Mouse (Mus musculus) left cerebral cortex, adult 18-20 months (tissue): ENCODE measurements around the gene Efna4. TPM values are rescaled to one million over a fixed set of nuclear protein-coding genes. Genes with fewer than 3 reads are reported as not detected.

ENCODE experiments used
- DNase-seq, 2 experiments: peaks; one replicate each; pipeline ENCODE4 v3.0.0; 2021 to 2022; ENCODE audit warnings: low spot score in 2 of 2, mixed read lengths in 1 of 2
- total RNA-seq, 2 experiments: library from RNA; stranded (reverse); gene quantifications; 2 replicates each; pipeline ENCODE4 v1.2.3; 2021

Efna4 gene
- total RNA-seq, 2 experiments from 2014 or later, result 0.28 TPM; not detected in 1

DNA sequence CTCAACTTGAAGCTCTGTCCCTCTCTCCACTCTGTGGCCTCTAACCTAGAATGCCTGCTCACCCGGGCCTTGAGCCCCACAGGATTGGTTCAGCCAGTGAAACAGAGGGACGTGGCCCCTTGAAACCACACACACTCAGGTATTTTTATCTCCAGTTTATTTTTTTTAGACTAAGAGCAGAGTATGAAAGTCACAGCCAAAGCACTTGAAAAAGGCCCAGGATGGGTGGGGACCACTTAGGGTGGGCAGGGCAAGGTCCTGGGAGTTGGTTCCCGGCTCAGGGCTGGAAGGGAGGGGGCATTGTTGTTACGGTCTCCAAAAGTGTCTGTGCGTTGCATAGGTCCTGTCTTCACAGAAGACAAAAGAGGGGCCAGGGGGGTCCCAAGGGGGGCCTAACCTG lies 23.5 kb downstream of the Efna4 start:
- DNase-seq, result no peak

GRCm38 (mm10) chr3:89308089-89308488 lies 29.7 kb downstream of the Efna4 start:
- peak; percentile 50 to 59 for DNase-seq

GRCm38 (mm10) chr3:89305551-89306325 lies 32.1 kb downstream of the Efna4 start:
- no peak for DNase-seq

DNA sequence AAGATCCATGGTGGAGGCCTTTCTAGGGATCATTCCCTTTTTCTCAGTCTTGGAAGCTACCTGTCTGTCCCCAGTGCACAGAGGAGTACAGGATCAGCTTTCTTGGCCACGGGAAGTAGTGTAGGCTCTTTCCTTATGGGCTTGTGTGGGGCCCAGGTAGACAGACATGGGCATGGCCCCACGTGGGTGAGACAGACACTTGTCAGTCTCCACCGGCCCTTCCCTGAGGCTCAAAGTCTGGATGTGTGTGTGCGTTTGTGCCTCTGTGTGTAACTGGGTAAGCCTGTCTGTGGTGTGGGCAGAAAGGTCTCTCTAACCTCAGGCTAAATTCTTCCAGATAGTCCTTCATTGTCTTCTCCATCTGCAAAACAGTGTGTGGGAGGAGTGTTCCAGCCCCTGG lies 32.7 kb downstream of the Efna4 start:
- no peak for DNase-seq

GRCm38 (mm10) chr3:89304440-89304839 lies 33.4 kb downstream of the Efna4 start:
- DNase-seq, result no peak

DNA sequence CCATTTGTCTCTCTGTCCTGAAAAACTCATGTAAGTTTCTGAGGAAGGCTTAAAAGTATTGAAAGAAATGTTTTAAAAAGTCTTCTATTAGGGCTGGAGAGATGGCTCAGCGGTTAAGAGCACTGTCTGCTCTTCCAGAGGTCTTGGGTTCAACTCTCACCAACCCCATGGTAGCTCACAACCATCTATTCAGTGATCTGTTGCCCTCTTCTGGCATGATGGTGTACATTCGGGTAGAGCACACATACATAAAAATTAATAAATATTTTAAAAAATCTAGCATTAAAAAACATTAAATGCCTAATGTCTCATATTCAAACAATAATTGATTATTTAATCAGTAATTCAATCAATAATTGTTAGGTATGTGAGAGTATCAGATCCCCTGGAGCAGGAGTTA lies 37.3 kb downstream of the Efna4 start:
- no peak for DNase-seq

DNA sequence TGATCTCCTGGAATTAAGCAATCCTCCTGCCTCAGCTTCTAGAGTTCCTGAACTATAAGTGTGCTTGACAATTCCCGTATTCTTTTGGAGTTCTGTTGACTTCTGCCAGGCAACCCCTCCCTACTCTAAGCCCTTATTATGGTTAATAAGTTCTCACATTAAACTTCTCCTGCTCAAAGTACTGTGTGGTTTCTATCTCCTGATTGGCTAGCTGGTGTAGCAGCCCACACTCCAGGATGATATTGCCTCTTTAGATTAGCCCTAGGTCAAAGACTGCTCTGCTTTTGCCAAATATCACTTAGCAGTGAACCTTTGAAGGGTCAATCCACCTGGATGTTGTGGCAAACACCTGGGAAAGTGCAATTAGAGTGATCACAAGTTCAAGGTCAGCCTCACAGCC lies 37.8 kb downstream of the Efna4 start:
- no peak for DNase-seq

DNA sequence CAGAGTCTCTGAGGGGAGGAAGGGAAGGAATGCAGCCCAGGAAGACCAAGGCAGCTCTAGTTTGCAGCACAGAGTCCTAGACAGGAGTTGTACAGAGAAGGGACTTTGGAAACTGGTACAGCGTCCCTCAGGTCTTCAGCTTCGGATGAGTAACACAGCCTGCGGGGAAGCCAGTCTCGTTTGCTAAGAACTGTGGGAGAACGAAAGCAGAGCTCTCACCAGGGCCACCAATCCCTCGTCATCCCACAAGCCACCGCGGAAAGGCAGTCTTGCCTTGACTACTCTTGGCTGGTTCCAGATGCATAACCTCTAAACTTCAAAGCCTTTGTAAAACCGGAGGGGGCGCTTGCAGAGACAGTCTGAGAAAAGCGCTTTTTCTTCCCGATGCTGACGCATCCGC lies 38.3 kb downstream of the Efna4 start:
- peak in 1 of 2 experiments; percentile 43 for DNase-seq

GRCm38 (mm10) chr3:89298908-89299307 lies 38.9 kb downstream of the Efna4 start:
- no peak for DNase-seq

DNA sequence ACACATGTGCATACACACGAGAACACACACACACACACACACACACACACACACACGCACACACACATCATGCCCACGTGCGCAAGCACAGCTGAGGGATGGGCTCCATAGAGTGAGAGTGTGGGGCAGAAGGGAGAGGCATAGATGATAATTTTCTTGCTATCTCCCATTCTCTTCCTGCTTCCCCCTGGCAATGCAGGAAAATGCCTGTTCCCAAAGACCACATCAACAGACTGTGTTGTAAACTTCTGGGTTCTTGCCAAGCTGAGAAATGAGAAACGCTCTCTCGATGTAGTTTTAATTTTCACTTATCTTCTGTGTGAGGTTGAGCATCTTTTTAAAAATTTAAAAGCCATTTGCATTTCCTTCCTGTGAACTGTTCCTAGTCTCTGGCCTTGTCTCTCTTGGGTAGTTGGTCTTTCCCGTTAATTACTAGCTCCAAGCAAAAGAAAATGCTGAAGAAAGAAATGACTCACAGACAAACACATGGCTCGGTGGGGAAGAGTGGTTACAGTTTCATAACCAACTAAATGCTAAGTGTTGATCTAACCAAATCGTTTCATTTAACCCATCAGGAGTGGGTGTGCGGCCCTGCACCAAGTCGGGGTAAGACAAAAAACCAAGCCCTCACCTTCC lies 40.9 kb downstream of the Efna4 start:
- no peak for DNase-seq

DNA sequence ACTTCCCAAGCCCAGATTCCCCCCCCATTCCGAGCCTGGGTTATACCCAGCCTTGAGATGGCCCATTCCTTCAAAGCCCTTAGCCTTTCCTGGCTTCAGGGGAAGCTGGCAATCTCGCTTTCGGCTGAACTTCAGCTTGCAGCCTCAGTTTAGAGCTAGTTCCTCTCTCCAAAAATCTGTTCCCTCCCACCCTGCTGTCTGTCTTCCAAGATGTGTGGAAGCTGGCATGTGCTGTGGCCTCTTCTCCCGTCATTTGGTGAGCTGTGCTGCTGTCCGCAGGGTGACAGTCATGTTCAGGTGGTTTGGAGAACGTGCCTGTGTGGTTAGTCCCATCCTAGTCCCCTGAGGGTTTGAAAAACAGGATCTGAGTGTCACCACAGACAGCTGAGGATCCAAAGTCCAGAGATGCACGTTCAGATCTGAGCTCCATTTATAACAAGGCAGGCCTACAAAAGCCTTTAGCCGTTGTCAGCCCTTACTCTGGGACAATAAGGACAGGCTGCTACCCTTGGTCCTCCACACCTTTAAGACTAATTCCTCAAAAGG lies 42.1 kb downstream of the Efna4 start:
- no peak for DNase-seq

- no peak for DNase-seq
These were observed 43.6 kb downstream of the Efna4 start for GRCm38 (mm10) chr3:89294195-89294594.

DNA sequence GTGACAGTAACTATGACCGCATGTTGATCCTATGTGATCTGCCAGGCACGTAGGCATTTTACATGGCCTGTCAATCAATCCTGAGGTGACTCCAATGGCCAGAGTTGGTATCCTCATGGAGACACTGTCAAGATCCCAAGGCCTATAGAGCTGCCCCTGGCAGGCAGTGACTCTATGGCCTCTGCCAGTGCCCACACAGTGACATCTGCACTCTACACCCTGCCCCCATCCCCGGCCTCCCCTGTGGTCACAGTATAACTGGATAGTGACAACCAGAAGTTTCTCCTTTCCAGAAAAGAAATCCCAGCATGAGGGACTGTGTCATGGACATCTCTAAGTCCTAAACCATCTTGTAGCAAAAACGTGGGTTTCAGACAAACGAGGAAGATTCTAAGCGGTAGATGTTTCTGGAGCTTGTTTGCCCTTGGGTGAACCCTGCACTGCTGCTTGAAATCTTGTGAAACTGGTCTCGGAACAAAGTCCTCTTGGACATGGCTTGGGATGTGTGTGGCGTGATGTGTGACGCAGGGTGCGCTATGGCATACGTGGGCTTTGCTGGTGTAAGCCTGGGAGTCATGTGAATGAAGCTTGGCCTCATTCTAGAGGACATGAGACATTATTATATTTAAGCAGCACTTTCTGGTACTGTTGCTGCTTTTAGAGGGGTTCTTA lies 44.4 kb downstream of the Efna4 start:
- no peak for DNase-seq

GRCm38 (mm10) chr3:89292303-89292702 lies 45.5 kb downstream of the Efna4 start:
- no peak for DNase-seq

DNA sequence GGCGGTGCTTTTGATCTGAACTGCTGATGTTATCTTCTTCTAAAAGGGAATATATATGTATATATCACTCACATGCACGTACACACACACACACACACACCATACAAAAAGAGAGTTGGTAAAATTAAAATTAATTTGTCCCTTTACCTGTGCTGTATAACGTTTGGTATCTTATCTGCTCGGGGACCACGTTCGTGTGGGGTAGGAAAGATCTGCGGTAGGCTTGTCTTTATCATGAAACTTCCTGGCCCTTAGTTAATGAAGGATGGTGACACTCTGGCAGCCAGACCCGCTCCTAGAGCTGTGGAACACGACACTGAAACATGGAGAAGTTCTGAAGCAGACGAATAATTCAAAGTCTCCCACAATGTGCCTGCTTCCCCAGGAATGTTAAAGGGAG lies 46.0 kb downstream of the Efna4 start:
- no peak for DNase-seq

DNA sequence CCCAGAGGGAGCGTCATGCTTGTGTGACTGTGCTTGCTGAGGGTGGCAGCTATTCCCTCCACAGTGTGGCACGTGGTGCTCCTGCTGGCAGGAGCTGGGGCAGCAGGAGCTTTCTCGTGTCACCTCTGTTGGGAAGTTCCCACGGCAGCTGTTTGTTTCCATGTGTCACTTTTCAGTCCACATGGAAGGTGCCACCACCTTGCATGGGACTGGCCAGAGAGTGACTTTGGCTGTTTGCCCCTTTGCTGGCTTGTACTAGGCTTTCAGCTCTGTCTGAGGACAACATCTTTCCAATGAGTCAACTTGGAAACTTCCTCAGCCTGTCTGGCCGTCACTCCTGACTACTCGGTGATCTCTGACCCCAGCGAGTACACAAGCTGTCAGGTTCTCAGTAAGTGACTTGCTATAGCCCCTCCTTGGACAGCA lies 49.3 kb downstream of the Efna4 start:
- no peak for DNase-seq

DNA sequence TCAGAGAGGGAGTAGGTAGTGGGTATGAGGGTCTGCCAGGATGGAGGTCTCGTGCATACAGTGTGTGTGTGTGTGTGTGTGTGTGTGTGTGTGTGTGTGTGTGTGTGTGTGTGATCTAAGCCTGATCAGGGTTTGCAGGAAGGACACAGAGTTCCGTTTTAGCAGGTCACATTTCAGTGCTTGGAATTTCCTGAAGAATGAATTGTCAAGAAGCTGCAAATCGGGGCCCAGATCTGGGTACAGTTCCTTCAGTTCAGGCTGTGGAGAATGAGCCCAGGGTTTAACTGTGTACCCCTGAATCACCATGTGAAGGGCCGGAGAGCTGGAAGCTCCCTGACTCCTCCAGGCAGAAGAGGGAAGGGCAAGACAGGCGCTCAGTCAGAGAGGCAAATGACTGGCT lies 50.5 kb downstream of the Efna4 start:
- no peak for DNase-seq

GRCm38 (mm10) chr3:89285526-89285925 lies 52.3 kb downstream of the Efna4 start:
- no peak for DNase-seq

- DNase-seq, result no peak
These were observed 53.6 kb downstream of the Efna4 start for GRCm38 (mm10) chr3:89284261-89284660.
